Mouse (Mus musculus): Measurements from ENCODE around the gene Klhl26. TPM values are rescaled to one million over a fixed set of nuclear protein-coding genes. Genes with fewer than 3 reads are reported as not detected.
"Not testable (repeated sequence)": the region's sequence is repeated elsewhere in the genome, so short reads cannot be mapped to it uniquely, and the experiment has no call there.

Gene Klhl26
- polyA plus RNA-seq, 1 experiment from 2014 or later = 28.5 TPM

DNA sequence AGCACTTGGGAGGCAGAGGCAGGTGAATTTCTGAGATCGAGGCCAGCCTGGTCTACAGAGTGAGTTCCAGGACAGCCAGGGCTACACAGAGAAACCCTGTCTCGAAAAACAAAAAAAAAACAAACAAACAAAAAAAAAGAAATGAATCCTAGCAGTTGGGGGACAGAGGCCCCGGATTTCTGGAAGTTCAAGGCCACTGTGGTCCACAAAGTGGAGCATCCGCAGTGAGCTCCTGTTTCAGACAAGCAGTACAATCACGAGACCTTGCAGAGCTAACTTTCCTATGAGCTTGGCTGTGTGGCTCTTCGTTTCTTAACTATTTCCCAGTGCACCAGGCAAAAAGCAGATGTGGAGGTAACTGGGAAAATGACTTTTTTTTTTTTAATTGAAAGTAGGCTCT, 34.4 kb upstream of the Klhl26 start:
- ATAC-seq (ENCODE audit: low FRiP score); H3K27me3 ChIP-seq (ENCODE audit: control insufficient read depth, insufficient read depth, low read length); H3K9me3 ChIP-seq (ENCODE audit: control insufficient read depth, low read length); DNase-seq (ENCODE audit: low spot score): not testable (repeated sequence)
- H3K36me3 ChIP-seq (replicated peaks; ENCODE audit: control insufficient read depth, insufficient read depth) = peaks cover 40% of the 10 kb centered on the region
- peak overlapping the region; percentile 92; the same call in 1 of the 2 replicates for H3K9ac ChIP-seq
- H3K4me2 ChIP-seq (replicated peaks) = peak overlapping the region; percentile 98
- peak overlapping the region; percentile 96 for H3K27ac ChIP-seq
- WGBS = 85% methylated on average over 6 of the region's 6 CpGs
- H3K4me1 ChIP-seq (replicated peaks; ENCODE audit: control insufficient read depth, insufficient read depth, low read length) = peaks cover 16% of the 10 kb centered on the region
- peak overlapping the region; percentile 90 for H3K4me3 ChIP-seq (replicated peaks; ENCODE audit: low read length)

DNA sequence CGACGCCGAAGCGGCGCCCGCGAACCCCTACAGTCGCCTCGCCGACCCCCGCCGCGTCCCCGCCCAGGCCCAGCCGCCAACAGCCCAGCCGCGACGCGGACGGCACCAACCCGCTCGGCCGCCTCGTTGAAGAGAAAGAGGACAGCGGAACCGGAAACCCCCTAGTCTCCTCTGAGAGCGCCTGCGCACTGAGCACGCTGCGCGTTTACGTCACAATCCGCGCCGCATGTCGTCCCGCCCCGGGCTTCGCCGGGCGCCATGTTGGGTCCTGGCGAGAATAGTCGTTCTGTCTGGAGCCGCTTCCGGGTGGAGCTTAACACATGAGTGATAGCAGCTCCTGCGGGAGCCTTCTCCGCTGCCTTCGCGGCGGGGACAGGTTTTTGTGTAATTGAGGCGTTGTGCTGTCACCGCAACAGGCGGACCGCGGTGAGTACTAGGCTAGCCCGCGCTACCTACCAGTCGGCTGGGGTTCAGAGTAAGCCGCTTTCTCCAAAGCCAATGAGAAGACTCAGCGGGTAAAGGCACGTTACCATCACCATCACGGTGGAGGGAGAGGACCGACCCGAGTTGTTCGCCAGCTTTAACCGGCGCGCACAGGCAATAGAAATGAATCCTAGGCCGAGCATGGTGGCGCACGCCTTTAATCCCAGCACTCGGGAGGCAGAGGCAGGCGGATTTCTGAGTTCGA, 33.6 kb upstream of the Klhl26 start, which contains the start of gene Uba52:
Uba52 (minus strand) TSS at position 574 of the 688 bp plus-strand sequence.
- no peaks in the 10 kb centered on the region for H3K27me3 ChIP-seq (ENCODE audit: control insufficient read depth, insufficient read depth, low read length)
- ATAC-seq (ENCODE audit: low FRiP score) = peak; percentile 87

DNA sequence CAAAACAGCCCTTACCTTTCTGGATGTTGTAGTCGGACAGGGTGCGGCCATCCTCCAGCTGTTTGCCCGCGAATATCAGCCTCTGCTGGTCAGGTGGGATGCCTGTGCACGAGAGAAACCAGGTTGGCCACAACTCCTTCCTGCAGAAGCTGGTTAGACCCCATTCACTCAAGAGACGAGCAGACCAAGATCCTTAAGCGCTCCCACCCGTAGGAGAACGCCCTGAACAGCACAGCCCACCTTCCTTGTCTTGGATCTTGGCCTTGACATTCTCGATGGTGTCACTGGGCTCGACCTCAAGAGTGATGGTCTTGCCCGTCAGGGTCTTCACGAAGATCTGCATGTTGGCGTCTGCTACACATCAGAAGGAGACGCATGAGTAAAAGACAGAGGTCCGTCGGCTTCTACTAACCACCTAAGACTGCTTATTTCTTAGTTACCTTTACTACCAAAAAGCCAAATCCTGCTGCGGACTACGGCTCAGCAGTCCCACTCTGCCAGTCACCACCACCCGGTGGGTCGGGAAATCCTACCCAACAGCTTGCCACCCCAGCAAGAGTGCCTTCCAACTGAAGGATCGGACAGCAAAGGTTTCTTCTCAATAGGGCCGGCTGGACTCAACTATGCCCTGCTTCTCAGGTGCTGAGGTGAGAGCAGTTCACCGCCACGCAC, 32.6 kb upstream of the Klhl26 start:
- DNase-seq (ENCODE audit: low spot score) = no peak
- Histone ChIP-seq H3K4me3 (replicated peaks; ENCODE audit: low read length) (peak overlapping the region; percentile 90), H3K27me3 (ENCODE audit: control insufficient read depth, insufficient read depth, low read length) (no peaks in the 10 kb centered on the region), H3K4me1 (replicated peaks; ENCODE audit: control insufficient read depth, insufficient read depth, low read length) (peaks cover 27% of the 10 kb centered on the region), H3K4me2 (replicated peaks) (peak overlapping the region; percentile 98), H3K9me3 (ENCODE audit: control insufficient read depth, low read length) (no peaks in the 10 kb centered on the region), H3K9ac (peak overlapping the region; percentile 92), H3K27ac (no peak overlapping the region), H3K36me3 (replicated peaks; ENCODE audit: control insufficient read depth, insufficient read depth) (peaks cover 33% of the 10 kb centered on the region)
- ATAC-seq (ENCODE audit: low FRiP score) = no peak
- WGBS = 19% methylated on average over 25 of the region's 25 CpGs

More for the DNA sequence above, 33.6 kb upstream of the Klhl26 start, which contains the start of gene Uba52:
- Histone ChIP-seq H3K4me2 (replicated peaks) (peak within 1 kb of the TSS; percentile 98), H3K4me1 (replicated peaks; ENCODE audit: control insufficient read depth, insufficient read depth, low read length) (peaks cover 22% of the 10 kb centered on the region), H3K9ac (peak within 1 kb of the TSS; percentile 92), H3K9me3 (ENCODE audit: control insufficient read depth, low read length) (no peaks in the 10 kb centered on the region), H3K36me3 (replicated peaks; ENCODE audit: control insufficient read depth, insufficient read depth) (peaks cover 36% of the 10 kb centered on the region), H3K4me3 (replicated peaks; ENCODE audit: low read length) (peak within 1 kb of the TSS; percentile 90), H3K27ac (peak within 1 kb of the TSS; percentile 96)
- 2% methylated on average over 74 of the region's 74 CpGs for WGBS
- DNase-seq (ENCODE audit: low spot score) = peak; percentile 99

DNA sequence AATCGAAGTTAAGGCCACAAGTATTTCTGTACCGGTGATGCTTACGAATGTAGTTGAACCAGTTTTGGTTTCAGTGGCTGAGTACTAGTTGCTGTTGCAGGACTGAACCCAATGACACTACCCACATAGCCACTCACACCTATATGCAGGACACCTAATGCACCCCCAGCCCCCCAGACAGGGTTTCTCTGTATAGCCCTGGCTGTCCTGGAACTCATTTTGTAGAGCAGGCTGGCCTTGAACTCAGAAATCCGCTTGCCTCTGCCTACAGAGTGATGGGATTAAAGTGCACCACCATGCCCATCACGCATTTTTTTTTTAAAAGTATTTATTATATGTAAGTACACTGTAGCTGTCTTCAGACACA, 30.2 kb upstream of the Klhl26 start:
- Histone ChIP-seq H3K27ac (no peak overlapping the region), H3K9ac (peak overlapping the region; percentile 67; the same call in 1 of the 2 replicates), H3K9me3 (ENCODE audit: control insufficient read depth, low read length) (no peaks in the 10 kb centered on the region), H3K27me3 (ENCODE audit: control insufficient read depth, insufficient read depth, low read length) (peaks cover 23% of the 10 kb centered on the region), H3K4me3 (replicated peaks; ENCODE audit: low read length) (no peak overlapping the region), H3K4me1 (replicated peaks; ENCODE audit: control insufficient read depth, insufficient read depth, low read length) (peaks cover 42% of the 10 kb centered on the region), H3K4me2 (replicated peaks) (peak overlapping the region; percentile 83), H3K36me3 (replicated peaks; ENCODE audit: control insufficient read depth, insufficient read depth) (peaks cover 34% of the 10 kb centered on the region)
- 67% methylated on average over 5 of the region's 5 CpGs for WGBS
- no peak for ATAC-seq (ENCODE audit: low FRiP score)
- DNase-seq (ENCODE audit: low spot score) = no peak

DNA sequence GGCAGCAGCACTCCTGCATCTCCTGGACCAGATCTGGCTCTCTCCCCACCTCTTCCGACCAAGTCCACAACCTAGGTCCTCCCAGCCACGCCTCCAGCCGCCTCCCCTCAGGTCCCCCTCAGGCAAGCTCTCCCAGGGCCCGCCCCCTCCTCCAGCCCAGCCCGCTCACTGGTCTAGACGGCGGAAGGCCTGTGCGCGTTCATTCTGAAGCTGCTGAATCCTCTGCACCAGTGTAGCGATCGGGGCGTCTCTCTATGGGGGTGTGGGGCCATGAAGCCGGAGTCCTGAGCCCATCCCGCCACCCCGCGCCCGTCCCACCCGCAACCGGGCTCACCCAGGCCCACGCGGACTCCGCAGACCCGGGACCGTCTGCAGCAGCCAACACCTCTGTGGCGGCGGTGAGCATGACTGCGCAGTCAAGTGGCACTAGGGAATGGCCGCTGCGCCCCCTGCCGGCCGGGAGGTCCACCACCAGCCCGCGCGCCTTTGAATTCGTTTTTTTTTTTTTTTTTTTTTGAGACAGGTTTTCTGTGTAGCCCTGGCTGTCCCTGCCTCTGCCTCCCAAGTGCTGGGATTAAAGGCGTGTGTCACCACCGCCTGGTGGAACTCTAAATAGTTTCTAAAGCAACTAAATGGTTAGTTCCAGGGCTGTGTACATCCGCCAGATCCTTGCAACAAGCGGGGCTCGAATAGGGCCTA, 29.7 kb upstream of the Klhl26 start, which contains the start of gene Rex1bd:
Rex1bd (minus strand) TSS at position 425 of the 699 bp plus-strand sequence.
- Histone ChIP-seq H3K27ac (peak within 1 kb of the TSS; percentile 83), H3K27me3 (ENCODE audit: control insufficient read depth, insufficient read depth, low read length) (peaks cover 28% of the 10 kb centered on the region), H3K9ac (peak within 1 kb of the TSS; percentile 67), H3K36me3 (replicated peaks; ENCODE audit: control insufficient read depth, insufficient read depth) (peaks cover 34% of the 10 kb centered on the region), H3K4me2 (replicated peaks) (peak within 1 kb of the TSS; percentile 83), H3K4me1 (replicated peaks; ENCODE audit: control insufficient read depth, insufficient read depth, low read length) (peaks cover 43% of the 10 kb centered on the region), H3K4me3 (replicated peaks; ENCODE audit: low read length) (peak within 1 kb of the TSS; percentile 46), H3K9me3 (ENCODE audit: control insufficient read depth, low read length) (no peaks in the 10 kb centered on the region)
- DNase-seq (ENCODE audit: low spot score) (peak; percentile 94), ATAC-seq (ENCODE audit: low FRiP score) (peak; percentile 86)
- 2% methylated on average over 40 of the region's 40 CpGs for WGBS

DNA sequence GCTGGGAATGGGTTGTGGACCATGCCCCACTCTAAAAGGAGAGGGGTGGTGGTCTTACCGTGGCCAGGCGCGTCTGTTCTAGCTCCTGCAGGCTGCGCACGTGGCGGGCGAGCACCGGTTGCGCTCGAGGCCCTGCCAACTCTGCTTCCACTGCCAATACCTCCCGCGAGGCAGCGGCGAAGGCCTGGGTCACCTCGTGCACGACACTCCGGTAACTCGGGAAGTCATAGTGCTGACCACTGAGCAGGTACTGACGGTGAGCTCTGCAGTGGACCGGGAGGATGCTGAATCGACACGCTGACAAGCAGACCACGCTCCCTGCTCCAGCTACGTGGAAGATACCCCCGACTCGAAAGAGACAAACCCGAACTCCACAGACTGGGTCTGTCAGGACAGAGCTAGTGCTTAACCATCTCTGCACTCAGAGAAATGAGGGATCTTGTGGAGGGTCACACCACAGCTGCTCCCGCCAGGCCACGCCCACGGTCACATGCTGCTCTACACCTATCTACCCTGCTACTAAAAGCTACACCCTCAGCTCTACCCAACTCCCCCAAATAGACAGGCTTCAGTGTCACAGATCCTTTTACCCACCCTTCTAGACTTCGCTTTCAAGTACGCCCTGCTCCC, 29.0 kb upstream of the Klhl26 start:
- DNase-seq (ENCODE audit: low spot score) (no peak), ATAC-seq (ENCODE audit: low FRiP score) (peak; percentile 7; the same call in 1 of the 2 replicates)
- 33% methylated on average over 32 of the region's 32 CpGs for WGBS
- peaks cover 41% of the 10 kb centered on the region for H3K4me1 ChIP-seq (replicated peaks; ENCODE audit: control insufficient read depth, insufficient read depth, low read length)
- H3K4me2 ChIP-seq (replicated peaks) = peak overlapping the region; percentile 83
- H3K9me3 ChIP-seq (ENCODE audit: control insufficient read depth, low read length) = no peaks in the 10 kb centered on the region
- H3K27ac ChIP-seq = peak overlapping the region; percentile 83
- peaks cover 35% of the 10 kb centered on the region for H3K27me3 ChIP-seq (ENCODE audit: control insufficient read depth, insufficient read depth, low read length)
- H3K36me3 ChIP-seq (replicated peaks; ENCODE audit: control insufficient read depth, insufficient read depth) = peaks cover 34% of the 10 kb centered on the region
- H3K4me3 ChIP-seq (replicated peaks; ENCODE audit: low read length) = peak overlapping the region; percentile 46
- H3K9ac ChIP-seq = peak overlapping the region; percentile 67

DNA sequence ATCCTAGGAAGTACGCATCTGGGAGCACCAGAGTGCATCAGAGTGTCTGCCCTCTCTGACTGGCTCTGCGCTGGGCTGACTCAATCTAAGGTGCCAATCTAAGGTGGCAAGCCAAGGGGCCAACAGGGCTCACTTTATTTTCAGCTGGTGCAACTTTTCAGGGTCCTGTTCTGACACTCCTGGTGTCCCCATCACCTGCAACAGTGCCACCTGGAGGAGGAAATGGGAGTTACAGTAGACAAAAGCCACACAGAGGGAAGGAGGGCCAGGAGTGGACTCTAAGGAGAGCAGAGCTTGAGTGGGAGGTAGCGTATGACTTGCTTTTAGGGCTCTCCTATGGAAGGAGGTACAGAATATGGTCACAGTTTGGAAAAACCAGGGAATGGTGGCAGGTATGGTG, 28.1 kb upstream of the Klhl26 start:
- H3K27ac ChIP-seq = no peak overlapping the region
- H3K9me3 ChIP-seq (ENCODE audit: control insufficient read depth, low read length) = no peaks in the 10 kb centered on the region
- peaks cover 34% of the 10 kb centered on the region for H3K36me3 ChIP-seq (replicated peaks; ENCODE audit: control insufficient read depth, insufficient read depth)
- no peak overlapping the region for H3K4me3 ChIP-seq (replicated peaks; ENCODE audit: low read length)
- H3K4me2 ChIP-seq (replicated peaks) = peak overlapping the region; percentile 83; the same call in 1 of the 2 replicates
- peaks cover 44% of the 10 kb centered on the region for H3K4me1 ChIP-seq (replicated peaks; ENCODE audit: control insufficient read depth, insufficient read depth, low read length)
- no peak overlapping the region for H3K9ac ChIP-seq
- no peak for ATAC-seq (ENCODE audit: low FRiP score)
- peak; percentile 84 for DNase-seq (ENCODE audit: low spot score)
- 77% methylated on average over 3 of the region's 3 CpGs for WGBS
- H3K27me3 ChIP-seq (ENCODE audit: control insufficient read depth, insufficient read depth, low read length) = peaks cover 45% of the 10 kb centered on the region

DNA sequence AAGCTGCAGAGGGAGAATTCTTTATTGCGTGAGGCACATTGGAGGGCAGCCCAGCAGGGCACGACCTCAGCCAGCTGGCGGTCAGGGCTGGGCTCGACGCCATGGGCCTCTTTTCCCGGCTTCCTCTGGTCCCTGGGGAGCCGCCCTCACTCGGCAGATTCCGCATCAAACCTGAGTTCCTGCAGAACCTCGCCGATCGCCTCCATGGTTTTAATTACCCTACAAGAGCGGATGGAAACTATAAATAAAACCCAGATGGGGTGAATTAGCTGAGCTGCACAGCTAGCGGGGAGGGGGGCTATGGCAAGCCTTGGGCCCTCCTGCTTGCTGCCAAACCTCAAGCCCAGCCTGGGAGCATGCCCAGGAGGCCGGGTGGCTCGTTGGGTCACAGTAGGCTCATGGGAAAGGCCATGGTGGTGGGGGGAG, 27.5 kb upstream of the Klhl26 start:
- Histone ChIP-seq H3K27me3 (ENCODE audit: control insufficient read depth, insufficient read depth, low read length) (peaks cover 50% of the 10 kb centered on the region), H3K9me3 (ENCODE audit: control insufficient read depth, low read length) (no peaks in the 10 kb centered on the region), H3K36me3 (replicated peaks; ENCODE audit: control insufficient read depth, insufficient read depth) (peaks cover 34% of the 10 kb centered on the region), H3K27ac (no peak overlapping the region), H3K9ac (no peak overlapping the region), H3K4me1 (replicated peaks; ENCODE audit: control insufficient read depth, insufficient read depth, low read length) (peaks cover 40% of the 10 kb centered on the region), H3K4me2 (replicated peaks) (no peak overlapping the region), H3K4me3 (replicated peaks; ENCODE audit: low read length) (no peak overlapping the region)
- no peak for DNase-seq (ENCODE audit: low spot score)
- WGBS = 42% methylated on average over 16 of the region's 16 CpGs
- ATAC-seq (ENCODE audit: low FRiP score) = no peak

Data from hindbrain, embryonic 14.5 days (tissue).